Mouse (Mus musculus): Measurements from ENCODE around the gene Mamdc4. TPM values are rescaled to one million over a fixed set of nuclear protein-coding genes. Genes with fewer than 3 reads are reported as not detected.
A peak's percentile ranks its signal among the peaks of the same experiment; 100 is the strongest.

Mamdc4 gene
- polyA plus RNA-seq, 1 experiment from 2014 or later = 85.2 TPM

DNA sequence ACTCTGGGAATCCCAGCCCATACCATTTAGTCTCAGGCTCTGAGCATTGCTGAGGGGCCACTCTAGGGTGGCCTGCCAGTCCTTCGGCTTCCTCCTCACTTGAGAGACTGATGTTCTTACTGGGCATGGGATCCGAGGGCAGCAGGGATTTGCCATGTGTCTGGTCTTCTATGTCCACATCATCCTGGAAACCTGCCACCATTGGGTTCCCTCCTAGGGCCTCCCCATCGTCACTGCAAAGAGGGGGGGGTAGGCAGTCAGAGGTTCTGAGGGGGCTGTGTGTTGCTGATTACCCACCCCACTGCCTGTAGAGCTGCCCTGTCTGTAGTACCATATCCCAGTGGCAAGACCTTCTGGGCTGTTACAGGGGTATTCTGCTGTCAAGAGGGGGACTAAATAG, 11.0 kb upstream of the Mamdc4 start:
- WGBS = 83% methylated on average over 3 of the region's 3 CpGs
- peaks cover 4% of the 10 kb centered on the region for H3K27me3 ChIP-seq (replicated peaks; ENCODE audit: control insufficient read depth, insufficient read depth, low read length)
- no peaks in the 10 kb centered on the region for H3K9me3 ChIP-seq (ENCODE audit: control insufficient read depth, low read length)
- DNase-seq (ENCODE audit: low spot score) (no peak), ATAC-seq (replicated peaks; ENCODE audit: low FRiP score, low TSS enrichment, low read depth) (no peak)
- peaks cover 67% of the 10 kb centered on the region for H3K36me3 ChIP-seq (ENCODE audit: control insufficient read depth, insufficient read depth, low read length)
- H3K4me2 ChIP-seq (ENCODE audit: low read length) = no peak overlapping the region
- no peak overlapping the region for H3K4me3 ChIP-seq (ENCODE audit: low read depth, low read length)
- no peak overlapping the region for H3K9ac ChIP-seq (ENCODE audit: low read length)
- H3K4me1 ChIP-seq (replicated peaks; ENCODE audit: control insufficient read depth, insufficient read depth, low read length) = peaks cover 20% of the 10 kb centered on the region
- H3K27ac ChIP-seq (ENCODE audit: low read depth) = no peak overlapping the region

DNA sequence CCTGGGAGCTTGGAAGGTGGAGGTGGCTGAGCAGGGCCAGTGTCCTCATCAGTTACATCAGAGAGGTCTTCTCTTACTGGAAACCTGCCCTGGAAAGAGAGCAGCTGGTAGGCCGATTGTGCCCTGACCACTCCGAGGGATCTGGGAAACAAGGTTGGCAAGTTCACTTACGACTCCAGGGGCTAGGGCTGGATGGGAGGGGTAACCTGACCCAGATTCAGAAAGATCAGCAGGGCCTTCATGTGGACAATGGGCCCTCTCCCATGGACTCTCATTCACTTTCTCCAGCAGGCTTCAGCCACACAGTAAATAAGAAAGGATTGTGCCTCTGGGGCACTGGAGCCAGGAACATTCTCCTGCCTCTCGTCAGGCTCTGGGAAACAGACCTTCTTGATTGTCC, 10.2 kb upstream of the Mamdc4 start:
- peaks cover 59% of the 10 kb centered on the region for H3K36me3 ChIP-seq (ENCODE audit: control insufficient read depth, insufficient read depth, low read length)
- no peaks in the 10 kb centered on the region for H3K9me3 ChIP-seq (ENCODE audit: control insufficient read depth, low read length)
- 84% methylated on average over 4 of the region's 4 CpGs for WGBS
- peaks cover 12% of the 10 kb centered on the region for H3K27me3 ChIP-seq (replicated peaks; ENCODE audit: control insufficient read depth, insufficient read depth, low read length)
- peaks cover 26% of the 10 kb centered on the region for H3K4me1 ChIP-seq (replicated peaks; ENCODE audit: control insufficient read depth, insufficient read depth, low read length)
- no peak overlapping the region for H3K9ac ChIP-seq (ENCODE audit: low read length)
- no peak overlapping the region for H3K27ac ChIP-seq (ENCODE audit: low read depth)
- DNase-seq (ENCODE audit: low spot score) (no peak), ATAC-seq (replicated peaks; ENCODE audit: low FRiP score, low TSS enrichment, low read depth) (no peak)
- H3K4me2 ChIP-seq (ENCODE audit: low read length) = no peak overlapping the region
- H3K4me3 ChIP-seq (ENCODE audit: low read depth, low read length) = no peak overlapping the region

DNA sequence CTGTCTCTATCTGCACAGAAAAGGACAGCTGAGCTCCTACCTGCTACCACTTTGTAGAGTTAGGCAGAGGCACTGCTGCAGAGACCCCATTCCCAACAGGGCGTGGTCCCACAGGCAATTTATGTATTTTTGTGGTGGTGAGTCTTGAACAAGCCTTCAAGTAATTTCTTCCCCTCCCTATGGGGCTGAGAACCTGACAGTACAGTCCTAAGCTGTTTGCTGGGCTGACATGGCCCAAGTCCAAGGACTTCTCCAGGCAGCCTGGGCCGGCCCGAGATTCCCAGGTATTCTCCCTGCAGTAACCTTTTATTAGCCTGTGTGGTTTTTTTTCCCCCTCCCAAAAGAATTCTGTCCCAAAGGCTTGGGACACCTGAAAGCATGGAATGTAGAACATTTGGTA, 9.5 kb upstream of the Mamdc4 start:
- no peaks in the 10 kb centered on the region for H3K9me3 ChIP-seq (ENCODE audit: control insufficient read depth, low read length)
- no peak overlapping the region for H3K27ac ChIP-seq (ENCODE audit: low read depth)
- 82% methylated on average over 3 of the region's 3 CpGs for WGBS
- peaks cover 19% of the 10 kb centered on the region for H3K27me3 ChIP-seq (replicated peaks; ENCODE audit: control insufficient read depth, insufficient read depth, low read length)
- H3K4me3 ChIP-seq (ENCODE audit: low read depth, low read length) = no peak overlapping the region
- DNase-seq (ENCODE audit: low spot score) = no peak
- H3K36me3 ChIP-seq (ENCODE audit: control insufficient read depth, insufficient read depth, low read length) = peaks cover 53% of the 10 kb centered on the region
- ATAC-seq (replicated peaks; ENCODE audit: low FRiP score, low TSS enrichment, low read depth) = no peak
- no peak overlapping the region for H3K9ac ChIP-seq (ENCODE audit: low read length)
- H3K4me2 ChIP-seq (ENCODE audit: low read length) = no peak overlapping the region
- peaks cover 32% of the 10 kb centered on the region for H3K4me1 ChIP-seq (replicated peaks; ENCODE audit: control insufficient read depth, insufficient read depth, low read length)

DNA sequence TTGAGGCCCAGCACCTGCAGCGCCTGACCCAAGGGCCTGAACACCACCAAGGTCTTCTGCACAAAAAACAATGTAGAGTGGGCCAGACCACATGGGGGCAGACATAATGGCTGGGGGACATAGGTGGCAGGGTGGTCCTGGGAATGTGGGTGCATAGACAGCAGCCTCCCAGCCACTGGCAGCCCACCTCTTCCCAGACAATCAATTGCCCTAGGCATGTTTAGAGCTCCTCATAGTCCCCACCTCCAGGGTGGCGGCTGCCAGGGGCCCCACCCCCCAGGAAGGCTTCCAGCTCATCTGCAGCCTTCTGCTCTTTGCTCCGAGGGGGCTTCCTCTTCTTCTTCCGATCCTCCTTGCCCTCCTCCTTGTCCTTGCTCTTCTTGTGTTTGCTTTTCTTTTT, 8.9 kb upstream of the Mamdc4 start:
- no peak overlapping the region for H3K9ac ChIP-seq (ENCODE audit: low read length)
- ATAC-seq (replicated peaks; ENCODE audit: low FRiP score, low TSS enrichment, low read depth) (no peak), DNase-seq (ENCODE audit: low spot score) (no peak)
- peaks cover 51% of the 10 kb centered on the region for H3K36me3 ChIP-seq (ENCODE audit: control insufficient read depth, insufficient read depth, low read length)
- H3K4me3 ChIP-seq (ENCODE audit: low read depth, low read length) = no peak overlapping the region
- peaks cover 32% of the 10 kb centered on the region for H3K4me1 ChIP-seq (replicated peaks; ENCODE audit: control insufficient read depth, insufficient read depth, low read length)
- no peak overlapping the region for H3K27ac ChIP-seq (ENCODE audit: low read depth)
- peaks cover 24% of the 10 kb centered on the region for H3K27me3 ChIP-seq (replicated peaks; ENCODE audit: control insufficient read depth, insufficient read depth, low read length)
- H3K4me2 ChIP-seq (ENCODE audit: low read length) = no peak overlapping the region
- no peaks in the 10 kb centered on the region for H3K9me3 ChIP-seq (ENCODE audit: control insufficient read depth, low read length)
- WGBS = 67% methylated on average over 4 of the region's 4 CpGs

DNA sequence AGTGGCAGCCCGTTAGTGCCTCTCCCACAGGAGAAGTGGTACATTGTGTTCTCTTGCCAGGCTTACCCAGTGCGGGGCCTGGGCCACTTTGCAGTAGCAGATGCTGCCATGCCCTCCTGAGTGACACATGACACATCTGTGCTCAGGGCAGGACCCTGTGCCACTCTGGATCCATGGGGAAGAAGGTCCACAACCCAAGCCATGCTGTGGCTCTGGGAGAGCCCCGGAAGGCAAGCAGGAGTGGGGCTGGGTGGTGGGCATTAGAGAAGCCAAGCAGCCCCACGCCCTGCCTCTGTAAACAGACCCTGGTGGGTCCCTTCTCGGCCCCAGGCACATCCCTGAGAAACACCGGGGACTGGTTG, 8.5 kb upstream of the Mamdc4 start:
- Histone ChIP-seq H3K27me3 (replicated peaks; ENCODE audit: control insufficient read depth, insufficient read depth, low read length) (peaks cover 29% of the 10 kb centered on the region), H3K4me2 (ENCODE audit: low read length) (no peak overlapping the region), H3K4me3 (ENCODE audit: low read depth, low read length) (no peak overlapping the region), H3K36me3 (ENCODE audit: control insufficient read depth, insufficient read depth, low read length) (peaks cover 46% of the 10 kb centered on the region), H3K27ac (ENCODE audit: low read depth) (no peak overlapping the region), H3K4me1 (replicated peaks; ENCODE audit: control insufficient read depth, insufficient read depth, low read length) (peaks cover 34% of the 10 kb centered on the region), H3K9ac (ENCODE audit: low read length) (no peak overlapping the region), H3K9me3 (ENCODE audit: control insufficient read depth, low read length) (no peaks in the 10 kb centered on the region)
- no peak for ATAC-seq (replicated peaks; ENCODE audit: low FRiP score, low TSS enrichment, low read depth)
- no peak for DNase-seq (ENCODE audit: low spot score)
- WGBS = 73% methylated on average over 6 of the region's 6 CpGs

DNA sequence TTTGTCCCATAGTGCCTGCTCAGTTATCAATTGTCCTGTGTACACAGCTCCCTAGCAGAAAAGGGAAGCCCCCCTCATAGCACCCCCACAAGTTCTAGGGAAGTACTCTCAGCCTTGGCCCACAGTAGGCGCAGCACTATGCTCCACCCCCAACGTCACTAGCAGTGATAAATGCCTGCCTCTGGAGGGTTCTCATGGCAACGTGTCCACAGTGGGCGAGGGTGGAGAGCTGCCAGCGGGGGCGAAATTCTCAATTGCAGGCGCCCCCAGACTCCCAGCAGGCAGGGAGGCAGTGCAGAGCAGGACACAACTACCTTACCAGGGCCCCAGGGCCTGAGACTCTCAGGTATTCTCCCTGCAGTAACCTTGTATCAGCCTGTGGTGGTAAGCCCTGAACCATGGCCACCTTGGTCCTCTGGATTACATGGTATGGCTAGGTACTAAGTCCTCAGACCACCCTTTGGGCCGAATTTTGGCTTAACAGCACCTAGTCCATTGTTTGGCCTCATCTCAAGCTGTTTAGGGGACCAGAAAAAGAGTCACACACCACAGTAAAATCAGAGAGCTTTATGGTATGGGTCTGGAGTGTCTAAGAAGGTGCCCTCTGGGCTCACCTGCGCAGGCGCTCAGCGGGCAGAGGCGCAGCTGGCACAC, 7.9 kb upstream of the Mamdc4 start:
- peak; percentile 9; the same call in 1 of the 2 replicates for ATAC-seq (replicated peaks; ENCODE audit: low FRiP score, low TSS enrichment, low read depth)
- WGBS = 43% methylated on average over 12 of the region's 12 CpGs
- no peak overlapping the region for H3K27ac ChIP-seq (ENCODE audit: low read depth)
- H3K4me2 ChIP-seq (ENCODE audit: low read length) = no peak overlapping the region
- H3K4me1 ChIP-seq (replicated peaks; ENCODE audit: control insufficient read depth, insufficient read depth, low read length) = peaks cover 39% of the 10 kb centered on the region
- H3K27me3 ChIP-seq (replicated peaks; ENCODE audit: control insufficient read depth, insufficient read depth, low read length) = peaks cover 34% of the 10 kb centered on the region
- no peak overlapping the region for H3K4me3 ChIP-seq (ENCODE audit: low read depth, low read length)
- no peaks in the 10 kb centered on the region for H3K9me3 ChIP-seq (ENCODE audit: control insufficient read depth, low read length)
- H3K9ac ChIP-seq (ENCODE audit: low read length) = no peak overlapping the region
- H3K36me3 ChIP-seq (ENCODE audit: control insufficient read depth, insufficient read depth, low read length) = peaks cover 43% of the 10 kb centered on the region
- no peak for DNase-seq (ENCODE audit: low spot score)

DNA sequence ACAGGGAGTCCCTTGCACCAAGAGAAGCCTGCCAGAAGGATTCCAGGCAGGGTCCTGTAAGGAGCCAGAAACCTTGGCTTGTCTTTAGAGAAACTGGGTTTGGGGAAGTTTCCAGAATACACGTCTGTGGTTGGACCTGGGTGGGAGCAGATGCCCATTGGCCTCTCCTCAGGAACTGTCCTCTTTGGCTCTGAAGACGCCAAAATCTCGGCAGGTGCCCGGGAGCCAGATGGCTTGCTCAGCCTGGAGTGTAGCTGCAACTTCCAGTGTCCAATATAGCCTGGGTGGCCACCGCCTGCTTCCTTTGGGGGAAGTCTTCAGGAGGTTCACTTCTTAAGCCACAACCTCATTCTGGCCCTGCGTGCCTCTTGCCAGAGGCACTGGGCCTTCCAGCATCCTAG, 7.3 kb upstream of the Mamdc4 start:
- WGBS = 28% methylated on average over 6 of the region's 6 CpGs
- DNase-seq (ENCODE audit: low spot score) = no peak
- ATAC-seq (replicated peaks; ENCODE audit: low FRiP score, low TSS enrichment, low read depth) = no peak
- H3K9me3 ChIP-seq (ENCODE audit: control insufficient read depth, low read length) = no peaks in the 10 kb centered on the region
- no peak overlapping the region for H3K9ac ChIP-seq (ENCODE audit: low read length)
- H3K27me3 ChIP-seq (replicated peaks; ENCODE audit: control insufficient read depth, insufficient read depth, low read length) = peaks cover 41% of the 10 kb centered on the region
- H3K36me3 ChIP-seq (ENCODE audit: control insufficient read depth, insufficient read depth, low read length) = peaks cover 36% of the 10 kb centered on the region
- H3K4me3 ChIP-seq (ENCODE audit: low read depth, low read length) = no peak overlapping the region
- no peak overlapping the region for H3K27ac ChIP-seq (ENCODE audit: low read depth)
- H3K4me2 ChIP-seq (ENCODE audit: low read length) = peak overlapping the region; percentile 56
- peaks cover 44% of the 10 kb centered on the region for H3K4me1 ChIP-seq (replicated peaks; ENCODE audit: control insufficient read depth, insufficient read depth, low read length)

DNA sequence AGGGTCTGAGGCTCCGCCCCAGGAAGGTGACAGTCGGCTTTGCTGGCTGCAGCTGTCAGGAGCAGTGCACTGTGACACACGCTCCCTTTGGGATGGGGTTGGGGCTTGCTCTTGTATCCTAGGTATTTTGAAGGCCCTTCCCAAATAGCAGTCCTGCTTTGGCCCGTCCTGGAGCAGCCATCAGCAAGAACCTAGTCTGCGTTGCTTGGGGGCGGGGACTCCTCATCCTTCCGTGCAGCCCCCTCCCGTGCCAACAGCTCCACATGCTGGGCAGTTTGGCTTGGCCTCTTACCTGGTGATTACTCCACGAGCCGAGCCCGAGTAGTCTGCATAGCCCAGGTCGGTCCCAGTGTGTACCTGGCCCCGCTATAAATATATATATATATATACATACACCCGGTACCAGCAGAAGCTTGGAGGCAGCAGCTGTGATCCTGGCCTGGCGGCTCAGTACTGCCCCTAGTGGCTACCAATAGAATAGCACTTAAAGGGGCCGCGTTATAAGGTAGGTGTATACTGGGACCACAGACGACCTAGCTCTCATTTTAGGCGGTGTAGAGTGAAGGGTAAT, 6.7 kb upstream of the Mamdc4 start, which contains the start of gene Ajm1:
Gene Ajm1, minus strand, starts transcription at position 464 of the 571 bp plus-strand sequence.
- ATAC-seq (replicated peaks; ENCODE audit: low FRiP score, low TSS enrichment, low read depth) (peak; percentile 59), DNase-seq (ENCODE audit: low spot score) (peak; percentile 76)
- WGBS = 5% methylated on average over 19 of the region's 19 CpGs
- Histone ChIP-seq H3K4me3 (ENCODE audit: low read depth, low read length) (peak within 1 kb of the TSS; percentile 31), H3K36me3 (ENCODE audit: control insufficient read depth, insufficient read depth, low read length) (peaks cover 31% of the 10 kb centered on the region), H3K9ac (ENCODE audit: low read length) (no peak within 1 kb of the TSS), H3K9me3 (ENCODE audit: control insufficient read depth, low read length) (no peaks in the 10 kb centered on the region), H3K4me1 (replicated peaks; ENCODE audit: control insufficient read depth, insufficient read depth, low read length) (peaks cover 44% of the 10 kb centered on the region), H3K27ac (ENCODE audit: low read depth) (no peak within 1 kb of the TSS), H3K4me2 (ENCODE audit: low read length) (peak within 1 kb of the TSS; percentile 56), H3K27me3 (replicated peaks; ENCODE audit: control insufficient read depth, insufficient read depth, low read length) (peaks cover 46% of the 10 kb centered on the region)

DNA sequence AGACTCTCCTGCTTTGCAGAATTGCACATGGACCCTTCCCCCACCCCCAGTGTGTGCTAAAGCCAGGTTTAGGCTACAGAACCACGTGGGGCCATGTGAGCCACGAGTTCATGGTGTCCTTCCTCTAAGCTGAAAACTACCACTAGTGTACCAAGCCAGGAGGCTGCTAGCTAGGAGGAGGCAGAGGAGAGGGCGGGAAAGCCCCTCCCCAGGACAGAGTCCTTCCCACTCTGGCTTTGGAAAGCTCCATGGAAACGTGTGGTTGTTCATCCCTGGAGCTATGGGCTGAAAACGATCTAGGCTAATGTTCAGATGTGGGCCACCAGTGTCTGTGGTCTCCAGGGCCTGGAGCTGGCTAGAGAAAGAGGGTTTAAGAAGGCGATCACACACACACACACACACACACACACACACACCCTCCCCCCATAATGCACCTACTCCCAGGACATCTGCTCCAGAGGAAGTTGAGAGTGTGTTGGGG, 6.0 kb upstream of the Mamdc4 start:
- Histone ChIP-seq H3K27me3 (replicated peaks; ENCODE audit: control insufficient read depth, insufficient read depth, low read length) (peaks cover 50% of the 10 kb centered on the region), H3K27ac (ENCODE audit: low read depth) (no peak overlapping the region), H3K4me3 (ENCODE audit: low read depth, low read length) (no peak overlapping the region), H3K36me3 (ENCODE audit: control insufficient read depth, insufficient read depth, low read length) (peaks cover 26% of the 10 kb centered on the region), H3K4me2 (ENCODE audit: low read length) (peak overlapping the region; percentile 6; the same call in 1 of the 2 replicates), H3K9me3 (ENCODE audit: control insufficient read depth, low read length) (no peaks in the 10 kb centered on the region), H3K9ac (ENCODE audit: low read length) (no peak overlapping the region), H3K4me1 (replicated peaks; ENCODE audit: control insufficient read depth, insufficient read depth, low read length) (peaks cover 47% of the 10 kb centered on the region)
- ATAC-seq (replicated peaks; ENCODE audit: low FRiP score, low TSS enrichment, low read depth) (no peak), DNase-seq (ENCODE audit: low spot score) (no peak)
- WGBS = 45% methylated on average over 6 of the region's 6 CpGs
